14 mouse cellular contexts compared by ENCODE assay signal in the genomic region with DNA sequence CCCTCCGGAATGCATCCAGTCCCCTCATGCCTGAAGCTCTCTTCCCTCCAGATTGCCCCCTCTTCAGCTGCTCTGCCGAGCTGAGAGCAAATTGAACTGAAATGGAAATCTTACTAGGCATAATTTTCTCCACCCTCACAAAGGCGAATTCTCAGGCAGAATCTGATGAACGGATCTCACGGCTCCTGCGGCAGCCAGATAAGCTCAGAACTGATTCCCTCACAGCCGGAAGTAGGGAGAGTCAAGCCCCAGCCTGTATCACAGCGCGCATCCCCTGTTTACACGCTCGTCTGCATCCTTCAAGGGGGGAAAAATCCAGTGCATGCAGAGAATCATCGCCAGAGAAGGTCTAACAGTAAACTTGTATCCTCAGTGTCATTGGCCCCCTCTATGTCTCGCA.
DNase-seq lines count a peak whose midpoint lies in the region; ATAC-seq and TF ChIP-seq lines count a peak whose summit lies in the region.
"Had no signal": no experiment of that assay in that cellular context is flagged by ENCODE, and none has a peak within 500 bp of the region (broad histone marks: within the 10 kb centered on the region; RNA-seq: fewer than 3 reads in every experiment).

No protein-coding gene starts in this region.

- intact Hi-C loops in heart, postnatal 10 days (cut with DNase I) = no loop called here

- no peak for TF ChIP-seq POLR2A in testis, adult 2 months (IDR thresholded peaks at IDR 0.05; ENCODE audit: control insufficient read depth, low read depth, low read length)

- no peaks in the 10 kb centered on the region for H3K36me3 ChIP-seq in testis, adult 2 months (ENCODE audit: control insufficient read depth, insufficient read depth, low read length)
- H3K36me3 ChIP-seq in hindbrain, embryonic 11.5 days (ENCODE audit: control insufficient read depth, insufficient read depth, low read length) = no peaks in the 10 kb centered on the region
- no peaks in the 10 kb centered on the region for H3K36me3 ChIP-seq in midbrain, embryonic 15.5 days (replicated peaks)
- H3K36me3 ChIP-seq: stomach, embryonic 15.5 days had no signal

- H3K27ac ChIP-seq in testis, adult 2 months (ENCODE audit: control insufficient read depth, insufficient read depth, low read depth, low read length) = no peak overlapping the region
- H3K27ac ChIP-seq in hindbrain, embryonic 11.5 days (ENCODE audit: low read depth, low read length) = peak overlapping the region; percentile 85
- H3K27ac ChIP-seq in midbrain, embryonic 15.5 days = peak overlapping the region; percentile 64
- H3K27ac ChIP-seq: stomach, embryonic 15.5 days had no signal

- H3K27me3 ChIP-seq in testis, adult 2 months (ENCODE audit: control insufficient read depth, insufficient read depth, low read length) = no peaks in the 10 kb centered on the region
- H3K27me3 ChIP-seq in hindbrain, embryonic 11.5 days (ENCODE audit: control insufficient read depth, insufficient read depth, low read length) = no peaks in the 10 kb centered on the region
- H3K27me3 ChIP-seq in midbrain, embryonic 15.5 days (replicated peaks) = no peaks in the 10 kb centered on the region
- H3K27me3 ChIP-seq: stomach, embryonic 15.5 days had no signal

- H3K4me3 ChIP-seq in testis, adult 2 months (ENCODE audit: control insufficient read depth, low read depth, low read length) = peak overlapping the region; percentile 26
- H3K4me3 ChIP-seq in hindbrain, embryonic 11.5 days (ENCODE audit: low read depth, low read length) = no peak overlapping the region
- no peak overlapping the region for H3K4me3 ChIP-seq in midbrain, embryonic 15.5 days
- H3K4me3 ChIP-seq: stomach, embryonic 15.5 days had no signal

- TF ChIP-seq CTCF in testis, adult 2 months (IDR thresholded peaks at IDR 0.05; ENCODE audit: control insufficient read depth, insufficient read depth, insufficient replicate concordance, low read depth, low read length) = no peak

- 66% methylated on average over 13 of the region's 13 CpGs for WGBS in hindbrain, embryonic 11.5 days
- whole genome bisulfite sequencing in midbrain, embryonic 15.5 days = 43% methylated on average over 13 of the region's 13 CpGs

- H3K9ac ChIP-seq in hindbrain, embryonic 11.5 days (ENCODE audit: low read depth, low read length) = no peak overlapping the region
- peak overlapping the region; percentile 5; the same call in 1 of the 2 replicates for H3K9ac ChIP-seq in midbrain, embryonic 15.5 days
- H3K9ac ChIP-seq: stomach, embryonic 15.5 days had no signal

- peaks cover 4% of the 10 kb centered on the region for H3K4me1 ChIP-seq in testis, adult 2 months (ENCODE audit: control insufficient read depth, insufficient read depth, low read length)
- peaks cover 3% of the 10 kb centered on the region; the same call in 1 of the 2 replicates for H3K4me1 ChIP-seq in hindbrain, embryonic 11.5 days (replicated peaks; ENCODE audit: control insufficient read depth, insufficient read depth, low read length)
- H3K4me1 ChIP-seq in midbrain, embryonic 15.5 days = peaks cover 32% of the 10 kb centered on the region
- H3K4me1 ChIP-seq: stomach, embryonic 15.5 days had no signal

- no peak for ATAC-seq in hindbrain, embryonic 11.5 days (ENCODE audit: low FRiP score)
- peak; percentile 65 for ATAC-seq in midbrain, embryonic 15.5 days (replicated peaks)

- no peaks in the 10 kb centered on the region for H3K9me3 ChIP-seq in hindbrain, embryonic 11.5 days (ENCODE audit: control insufficient read depth, low read length)
- H3K9me3 ChIP-seq in midbrain, embryonic 15.5 days = no peaks in the 10 kb centered on the region
- H3K9me3 ChIP-seq: stomach, embryonic 15.5 days had no signal

- DNase-seq in testis, postnatal 14 days (ENCODE audit: low spot score) = no peak
- peak; percentile 26 for DNase-seq in hindbrain, embryonic 11.5 days (ENCODE audit: low spot score)
- no peak for DNase-seq in heart, postnatal 10 days
- DNase-seq in natural killer cell, adult 2 months (ENCODE audit: low spot score in 2 of 2) = no peak
- no peak for DNase-seq in adrenal gland, postnatal 25 days
- DNase-seq: adrenal gland, postnatal 36 days; cerebellum, adult 18-20 months; heart, adult 11 months; heart, postnatal 14 days; kidney, adult 2 months; layer of hippocampus, adult 9-11 months had no signal

- H3K4me2 ChIP-seq in hindbrain, embryonic 11.5 days (replicated peaks; ENCODE audit: low read depth, low read length) = no peak overlapping the region
- H3K4me2 ChIP-seq in midbrain, embryonic 15.5 days = peak overlapping the region; percentile 24; the same call in 1 of the 2 replicates
- H3K4me2 ChIP-seq: stomach, embryonic 15.5 days had no signal
